Comparison of ENCODE assay signal across 14 mouse cellular contexts in the genomic region with DNA sequence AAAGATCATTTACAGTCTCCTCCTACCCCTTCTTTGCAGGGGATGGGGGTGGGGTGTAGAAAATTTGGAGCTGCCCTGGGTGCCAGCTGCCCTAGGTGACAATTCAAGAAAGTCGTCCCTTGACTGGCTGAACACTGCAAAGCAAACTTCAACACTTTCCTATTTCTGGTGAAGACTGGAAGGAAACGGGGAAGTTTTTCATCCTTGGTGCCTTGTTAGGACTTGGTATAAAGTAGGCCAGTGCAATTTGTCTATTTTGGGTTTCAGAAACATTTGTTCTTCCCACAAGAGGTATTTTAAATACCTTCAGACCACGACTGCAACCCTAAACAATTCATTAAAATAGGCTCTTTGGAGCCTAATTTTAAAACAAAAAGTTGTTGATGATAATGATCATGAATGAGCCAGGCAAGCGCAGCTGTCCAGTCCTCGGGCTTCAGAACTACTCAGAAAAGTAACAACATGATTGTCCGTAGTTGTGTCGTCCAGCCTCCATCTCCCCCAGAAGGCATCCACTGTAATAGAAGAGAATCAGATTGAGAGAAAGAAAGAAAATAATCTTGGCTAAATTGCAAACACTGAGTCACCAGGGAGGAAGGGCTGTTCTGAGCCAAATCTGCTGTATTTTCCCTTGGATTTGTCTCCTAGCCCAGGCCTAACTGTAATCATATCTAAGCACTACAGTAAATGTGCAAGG.
DNase-seq lines count a peak whose midpoint lies in the region; ATAC-seq and TF ChIP-seq lines count a peak whose summit lies in the region.
"Had no signal": no experiment of that assay in that cellular context is flagged by ENCODE, and none has a peak within 500 bp of the region (broad histone marks: within the 10 kb centered on the region; RNA-seq: fewer than 3 reads in every experiment).

No protein-coding gene starts in this region.

- H3K4me2 ChIP-seq in embryonic facial prominence, embryonic 12.5 days (replicated peaks), result no peak overlapping the region
- H3K4me2 ChIP-seq in limb, embryonic 13.5 days (replicated peaks), result peak overlapping the region; percentile 17; the same call in 1 of the 2 replicates
- no peak overlapping the region for H3K4me2 ChIP-seq in stomach, postnatal 0 days (replicated peaks; ENCODE audit: low read depth)
- H3K4me2 ChIP-seq: hindbrain, embryonic 12.5 days; lung, embryonic 14.5 days had no signal

- no peak for TF ChIP-seq CTCF in bone marrow, adult 2 months (IDR thresholded peaks at IDR 0.05; ENCODE audit: control insufficient read depth, insufficient read depth, low read length)
- TF ChIP-seq CTCF in stomach, postnatal 0 days (IDR thresholded peaks at IDR 0.05; ENCODE audit: low read depth), result no peak

- peaks cover 2% of the 10 kb centered on the region; the same call in 1 of the 2 replicates for H3K4me1 ChIP-seq in bone marrow, adult 2 months (ENCODE audit: control insufficient read depth, insufficient read depth, low read length)
- peaks cover 17% of the 10 kb centered on the region; the same call in 1 of the 2 replicates for H3K4me1 ChIP-seq in embryonic facial prominence, embryonic 12.5 days
- peaks cover 45% of the 10 kb centered on the region for H3K4me1 ChIP-seq in limb, embryonic 13.5 days
- no peaks in the 10 kb centered on the region for H3K4me1 ChIP-seq in stomach, postnatal 0 days (replicated peaks; ENCODE audit: control insufficient read depth, insufficient read depth)
- H3K4me1 ChIP-seq: hindbrain, embryonic 12.5 days had no signal

- peak; percentile 19 for DNase-seq in left cerebral cortex, adult 18-20 months (ENCODE audit: low spot score in 2 of 2)
- DNase-seq in left cerebral cortex, adult 11 months (ENCODE audit: low spot score), result no peak
- no peak for DNase-seq in cerebellum, adult 9-10 months
- DNase-seq in B cell, adult 2 months, result no peak
- DNase-seq in stomach, postnatal 0 days (ENCODE audit: low spot score), result no peak
- DNase-seq: cerebellum, postnatal 10 days; kidney, adult 8-10 months; lung, embryonic 14.5 days; thymus, postnatal 14 days had no signal

- no peaks in the 10 kb centered on the region for H3K9me3 ChIP-seq in embryonic facial prominence, embryonic 12.5 days
- H3K9me3 ChIP-seq in limb, embryonic 13.5 days, result no peaks in the 10 kb centered on the region
- no peaks in the 10 kb centered on the region for H3K9me3 ChIP-seq in stomach, postnatal 0 days (ENCODE audit: control insufficient read depth, low read length)
- H3K9me3 ChIP-seq: hindbrain, embryonic 12.5 days; megakaryocyte, embryonic 14.5 days had no signal

- no peaks in the 10 kb centered on the region for H3K36me3 ChIP-seq in embryonic facial prominence, embryonic 12.5 days
- no peaks in the 10 kb centered on the region for H3K36me3 ChIP-seq in limb, embryonic 13.5 days
- no peaks in the 10 kb centered on the region for H3K36me3 ChIP-seq in stomach, postnatal 0 days (ENCODE audit: control insufficient read depth, insufficient read depth, low read length)
- H3K36me3 ChIP-seq: hindbrain, embryonic 12.5 days had no signal

- peak overlapping the region; percentile 22; the same call in 1 of the 2 replicates for H3K27ac ChIP-seq in bone marrow, adult 2 months (ENCODE audit: control insufficient read depth, insufficient read depth, low read depth, low read length, poor library complexity)
- H3K27ac ChIP-seq in embryonic facial prominence, embryonic 12.5 days, result peak overlapping the region; percentile 85
- H3K27ac ChIP-seq in limb, embryonic 13.5 days, result peak overlapping the region; percentile 77
- no peak overlapping the region for H3K27ac ChIP-seq in stomach, postnatal 0 days (replicated peaks)
- H3K27ac ChIP-seq: hindbrain, embryonic 12.5 days had no signal

- ATAC-seq in embryonic facial prominence, embryonic 12.5 days (ENCODE audit: insufficient number of reproducible peaks, insufficient read depth, low FRiP score, low TSS enrichment), result no peak
- ATAC-seq in limb, embryonic 13.5 days (ENCODE audit: low FRiP score, low read depth), result peak; percentile 48; the same call in 1 of the 2 replicates
- ATAC-seq in stomach, postnatal 0 days (ENCODE audit: low FRiP score, low TSS enrichment), result no peak

- WGBS in bone marrow, adult 2 months, result 75% methylated on average over 7 of the region's 7 CpGs
- 36% methylated on average over 7 of the region's 7 CpGs for WGBS in embryonic facial prominence, embryonic 12.5 days
- 29% methylated on average over 7 of the region's 7 CpGs for WGBS in limb, embryonic 13.5 days
- WGBS in stomach, postnatal 0 days, result 54% methylated on average over 7 of the region's 7 CpGs

- H3K27me3 ChIP-seq in embryonic facial prominence, embryonic 12.5 days, result no peaks in the 10 kb centered on the region
- H3K27me3 ChIP-seq in limb, embryonic 13.5 days, result no peaks in the 10 kb centered on the region
- no peaks in the 10 kb centered on the region for H3K27me3 ChIP-seq in stomach, postnatal 0 days (ENCODE audit: control insufficient read depth, insufficient read depth, low read length)
- H3K27me3 ChIP-seq: hindbrain, embryonic 12.5 days; megakaryocyte, embryonic 14.5 days had no signal

- no peak overlapping the region for H3K9ac ChIP-seq in embryonic facial prominence, embryonic 12.5 days
- no peak overlapping the region for H3K9ac ChIP-seq in limb, embryonic 13.5 days
- H3K9ac ChIP-seq in stomach, postnatal 0 days (ENCODE audit: low read length), result no peak overlapping the region
- H3K9ac ChIP-seq: hindbrain, embryonic 12.5 days; lung, embryonic 14.5 days had no signal

- TF ChIP-seq EP300 in stomach, postnatal 0 days (optimal IDR thresholded peaks at IDR 0.05), result no peak

- H3K4me3 ChIP-seq in bone marrow, adult 2 months (replicated peaks; ENCODE audit: control insufficient read depth, low read depth, low read length), result no peak overlapping the region
- H3K4me3 ChIP-seq in embryonic facial prominence, embryonic 12.5 days, result no peak overlapping the region
- no peak overlapping the region for H3K4me3 ChIP-seq in limb, embryonic 13.5 days
- H3K4me3 ChIP-seq in stomach, postnatal 0 days (ENCODE audit: low read depth, low read length), result no peak overlapping the region
- H3K4me3 ChIP-seq: hindbrain, embryonic 12.5 days; megakaryocyte, embryonic 14.5 days had no signal

- TF ChIP-seq POLR2A in bone marrow, adult 2 months (IDR thresholded peaks at IDR 0.05; ENCODE audit: borderline replicate concordance, control insufficient read depth, low read depth, low read length), result no peak

Comparison
In these comparisons a context has a peak if more than half of its experiments do, and no peak if none do; other contexts are left out.
1. DNase-seq: peak in left cerebral cortex, adult 18-20 months (2 of 2); none in left cerebral cortex, adult 11 months (single experiment), cerebellum, adult 9-10 months (single experiment), B cell, adult 2 months (0 of 2) and stomach, postnatal 0 days (single experiment).